Mouse (Mus musculus) MEL (cell line): ENCODE results near the gene Rab1a. TPM values are rescaled to one million over a fixed set of nuclear protein-coding genes. Genes with fewer than 3 reads are reported as not detected.

Experiments
- DNase-seq: peaks from one replicate; pipeline ENCODE4 v3.0.0; 2011; ENCODE audit warnings: low read depth, low spot score
- H3K27ac ChIP-seq: 2 replicates; pipeline ENCODE4 v1.5.1; 2012; ENCODE audit warnings: low read depth, mild to moderate bottlenecking, control low read depth, low read length, moderate library complexity; ENCODE audit not compliant: control insufficient read depth
- H3K27me3 ChIP-seq, 2 experiments: fragments of 150-350 bp in 1 of 2; sonication (generic) in 1 of 2; 2 replicates each; pipeline ENCODE4 v1.6.1; 2012; ENCODE audit warnings: low read length in 2 of 2, mild to moderate bottlenecking in 2 of 2, improper control_type of control experiment in 1 of 2, moderate library complexity in 1 of 2; ENCODE audit not compliant: insufficient read depth in 2 of 2, control insufficient read depth in 1 of 2
- H3K36me3 ChIP-seq, 2 experiments: 2 replicates each; pipeline ENCODE4 v1.6.1; 2012 to 2014; ENCODE audit warnings: low read length in 2 of 2, improper control_type of control experiment in 1 of 2, inconsistent platforms in 1 of 2, mild to moderate bottlenecking in 1 of 2; ENCODE audit not compliant: insufficient read depth in 2 of 2, control insufficient read depth in 1 of 2
- H3K4me1 ChIP-seq, 2 experiments: fragments of 150-350 bp in 1 of 2; sonication (generic) in 1 of 2; 2 replicates each; pipeline ENCODE4 v1.6.1; 2012; ENCODE audit warnings: low read length in 2 of 2, improper control_type of control experiment in 1 of 2, mild to moderate bottlenecking in 1 of 2; ENCODE audit not compliant: insufficient read depth in 2 of 2, control insufficient read depth in 1 of 2
- H3K4me3 ChIP-seq, 2 experiments: fragments of 150-350 bp in 1 of 2; sonication (generic) in 1 of 2; 2 replicates each; pipeline ENCODE4 v1.5.1; 2012; ENCODE audit warnings: low read depth in 2 of 2, low read length in 2 of 2, mild to moderate bottlenecking in 2 of 2, moderate library complexity in 2 of 2, control low read depth in 1 of 2, improper control_type of control experiment in 1 of 2; ENCODE audit not compliant: control insufficient read depth in 1 of 2, insufficient read depth in 1 of 2
- H3K79me2 ChIP-seq: 2 replicates; pipeline ENCODE4 v1.6.1; 2012; ENCODE audit warnings: mild to moderate bottlenecking, low read length, moderate library complexity; ENCODE audit not compliant: control insufficient read depth, poor library complexity, insufficient read depth
- H3K9ac ChIP-seq: 2 replicates; pipeline ENCODE4 v1.6.1; 2012; ENCODE audit warnings: low read depth, mild to moderate bottlenecking, control low read depth, low read length, moderate library complexity; ENCODE audit not compliant: control insufficient read depth, poor library complexity, severe bottlenecking
- H3K9me3 ChIP-seq: fragments of 150-350 bp; sonication (generic); replicated peaks from 2 replicates; pipeline ENCODE4 v1.6.1; 2012; ENCODE audit warnings: mild to moderate bottlenecking, low read length, improper control_type of control experiment, moderate library complexity; ENCODE audit not compliant: insufficient read depth
- HCFC1 ChIP-seq: IDR thresholded peaks from 2 replicates; pipeline ENCODE4 v1.6.1; 2012; ENCODE audit warnings: low read depth, mild to moderate bottlenecking, inconsistent platforms, low read length, improper control_type of control experiment, moderate library complexity
- JUND ChIP-seq: IDR thresholded peaks from 2 replicates; pipeline ENCODE4 v1.6.1; 2011; ENCODE audit warnings: low read depth, mild to moderate bottlenecking, improper control_type of control experiment, low read length
- KAT2A ChIP-seq: conservative IDR thresholded peaks from 2 replicates; pipeline ENCODE4 v1.6.1; 2012; ENCODE audit warnings: low read depth, low read length, improper control_type of control experiment, inconsistent platforms
- MAZ ChIP-seq: IDR thresholded peaks from 2 replicates; pipeline ENCODE4 v1.6.1; 2012; ENCODE audit warnings: low read depth, mild to moderate bottlenecking, inconsistent platforms, low read length, improper control_type of control experiment
- MYB ChIP-seq: IDR thresholded peaks from 2 replicates; pipeline ENCODE4 v1.6.1; 2011; ENCODE audit warnings: mild to moderate bottlenecking, low read depth, low read length, improper control_type of control experiment
- MYC ChIP-seq: IDR thresholded peaks from 2 replicates; pipeline ENCODE4 v1.6.1; 2011; ENCODE audit warnings: low read depth, mild to moderate bottlenecking, low read length, improper control_type of control experiment, moderate library complexity
- SIN3A ChIP-seq: IDR thresholded peaks from 2 replicates; pipeline ENCODE4 v1.6.1; 2012; ENCODE audit warnings: low read length, improper control_type of control experiment, inconsistent platforms
- TBP ChIP-seq: IDR thresholded peaks from 2 replicates; pipeline ENCODE4 v1.8.0; 2011; ENCODE audit warnings: low read depth, low read length, improper control_type of control experiment
- ZKSCAN1 ChIP-seq: IDR thresholded peaks from 2 replicates; pipeline ENCODE4 v1.6.1; 2012; ENCODE audit warnings: low read depth, mild to moderate bottlenecking, inconsistent platforms, low read length, improper control_type of control experiment, moderate library complexity
- polyA plus RNA-seq, 2 experiments: library from polyadenylated mRNA; stranded (reverse) in 1 of 2; unstranded in 1 of 2; fragments of >175 nt in 1 of 2; fragments of >200 nt in 1 of 2; gene quantifications; 2 replicates each; pipeline versions ENCODE4 v1.2.1 to v1.2.4; 2012; ENCODE audit warnings: low replicate concordance in 2 of 2, low read depth in 1 of 2; ENCODE audit not compliant: insufficient read length in 2 of 2, insufficient read depth in 1 of 2, missing spikeins in 1 of 2
- total RNA-seq: library from RNA; depleted of rRNA; stranded (reverse); fragments of 300-350 nt; gene quantifications from 2 replicates; pipeline ENCODE4 v1.2.3, GENCODE M21; 2012

Rab1a gene
- total and polyA plus RNA-seq, 3 experiments = 79.5 to 336 (median 139) TPM

DNA sequence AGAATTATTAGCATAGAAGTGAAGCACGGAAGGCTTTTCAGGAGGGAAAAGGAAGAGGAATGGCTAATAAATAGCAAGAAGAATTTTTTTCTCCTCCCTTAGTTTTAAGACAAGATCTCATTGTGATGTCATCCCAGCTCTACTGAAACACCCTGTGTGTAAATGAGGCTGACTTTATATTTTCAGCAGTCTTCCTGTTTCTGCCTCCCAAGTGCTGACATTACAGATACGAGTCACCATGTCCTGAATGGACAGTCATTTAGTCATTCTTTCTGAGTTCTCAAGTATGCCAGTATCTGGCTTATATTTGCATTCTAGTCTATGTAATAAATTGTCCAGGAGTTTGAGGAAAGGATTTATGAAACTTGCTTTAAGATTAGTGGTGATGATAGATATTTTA, 3.1 kb downstream of the Rab1a start:
- TF ChIP-seq SIN3A (0 out of 2 replicates have a peak, but pooled peaks have one; percentile 6), MAZ (no peak)
- H3K9ac ChIP-seq = no peak overlapping the region
- no peak overlapping the region for H3K4me3 ChIP-seq
- peaks cover 9 to 61% of the 10 kb centered on the region in 2 experiments for H3K36me3 ChIP-seq
- no peaks in the 10 kb centered on the region for H3K27me3 ChIP-seq
- H3K79me2 ChIP-seq = peaks cover 72% of the 10 kb centered on the region
- H3K9me3 ChIP-seq = no peaks in the 10 kb centered on the region
- no peak overlapping the region for H3K27ac ChIP-seq
- peaks cover 26 to 27% of the 10 kb centered on the region in 2 experiments for H3K4me1 ChIP-seq
- peak; percentile 60 for DNase-seq

DNA sequence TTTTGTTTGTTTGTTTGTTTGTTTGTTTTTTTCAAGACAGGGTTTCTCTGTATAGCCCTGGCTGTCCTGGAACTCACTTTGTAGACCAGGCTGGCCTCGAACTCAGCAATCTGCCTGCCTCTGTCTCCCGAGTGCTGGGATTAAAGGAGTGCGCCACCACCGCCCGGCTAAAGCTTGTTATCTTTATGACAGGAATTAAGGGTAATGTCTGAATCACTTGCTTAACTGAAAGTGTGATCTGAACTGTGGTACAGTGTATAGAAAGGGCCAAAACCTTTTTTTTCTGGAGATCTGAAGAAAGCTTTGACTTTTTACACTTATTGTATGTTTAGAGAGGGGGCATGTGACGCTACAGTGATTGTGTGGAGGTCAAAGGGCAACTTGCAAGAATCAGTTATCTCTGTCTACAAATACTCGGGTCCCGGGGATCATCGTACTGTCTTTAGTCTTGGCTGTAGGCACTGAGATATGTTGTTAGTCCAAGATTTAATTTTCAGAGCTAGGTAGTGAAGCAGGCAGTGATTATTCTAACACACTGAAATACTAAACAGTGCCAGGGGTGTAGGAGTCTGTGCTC, 3.7 kb downstream of the Rab1a start:
- no peaks in the 10 kb centered on the region for H3K27me3 ChIP-seq
- no peak overlapping the region for H3K9ac ChIP-seq
- TF ChIP-seq TBP = peak; percentile 55; the same call in 1 of the 2 replicates
- no peak for TF ChIP-seq HCFC1
- H3K36me3 ChIP-seq = peaks cover 9 to 64% of the 10 kb centered on the region in 2 experiments
- no peak for DNase-seq
- no peak overlapping the region for H3K4me3 ChIP-seq
- H3K79me2 ChIP-seq = peaks cover 78% of the 10 kb centered on the region
- no peaks in the 10 kb centered on the region for H3K9me3 ChIP-seq
- H3K27ac ChIP-seq = no peak overlapping the region
- peaks cover 29 to 30% of the 10 kb centered on the region in 2 experiments for H3K4me1 ChIP-seq

DNA sequence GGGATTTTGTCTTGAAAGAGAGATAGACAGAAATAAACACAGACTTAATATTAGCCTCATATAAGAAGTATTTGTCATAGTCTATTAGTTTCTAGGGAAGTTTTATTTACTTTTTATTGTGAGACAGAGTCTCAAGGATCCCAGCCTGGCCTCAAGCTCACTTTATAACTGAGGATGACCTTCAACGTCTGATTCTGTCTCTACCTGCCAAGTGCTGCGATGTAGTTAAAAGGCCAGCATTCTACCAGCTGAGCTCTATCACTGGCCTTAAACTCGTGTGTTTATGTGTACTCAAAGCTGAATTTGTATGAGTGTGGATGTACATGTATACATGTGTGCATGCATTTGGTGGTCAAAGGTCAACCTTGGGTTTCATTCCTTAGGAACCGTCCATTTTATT, 4.3 kb downstream of the Rab1a start:
- no peak overlapping the region for H3K9ac ChIP-seq
- peaks cover 84% of the 10 kb centered on the region for H3K79me2 ChIP-seq
- DNase-seq = no peak
- H3K9me3 ChIP-seq = no peaks in the 10 kb centered on the region
- H3K36me3 ChIP-seq = peaks cover 9 to 64% of the 10 kb centered on the region in 2 experiments
- no peak overlapping the region for H3K4me3 ChIP-seq
- no peak overlapping the region for H3K27ac ChIP-seq
- TF ChIP-seq MYC (no peak), ZKSCAN1 (no peak), JUND (no peak), MYB (no peak), KAT2A (no peak), SIN3A (no peak)
- TF ChIP-seq, all 39 proteins: peak for 0
- H3K4me1 ChIP-seq = peaks cover 31 to 32% of the 10 kb centered on the region in 2 experiments
- no peaks in the 10 kb centered on the region for H3K27me3 ChIP-seq
